Mouse (Mus musculus) lung, postnatal 14 days (tissue): ENCODE measurements around the gene Eepd1.

Source experiments
- DNase-seq: peaks from one replicate; pipeline ENCODE4 v3.0.0; 2021

The Eepd1 gene

DNA sequence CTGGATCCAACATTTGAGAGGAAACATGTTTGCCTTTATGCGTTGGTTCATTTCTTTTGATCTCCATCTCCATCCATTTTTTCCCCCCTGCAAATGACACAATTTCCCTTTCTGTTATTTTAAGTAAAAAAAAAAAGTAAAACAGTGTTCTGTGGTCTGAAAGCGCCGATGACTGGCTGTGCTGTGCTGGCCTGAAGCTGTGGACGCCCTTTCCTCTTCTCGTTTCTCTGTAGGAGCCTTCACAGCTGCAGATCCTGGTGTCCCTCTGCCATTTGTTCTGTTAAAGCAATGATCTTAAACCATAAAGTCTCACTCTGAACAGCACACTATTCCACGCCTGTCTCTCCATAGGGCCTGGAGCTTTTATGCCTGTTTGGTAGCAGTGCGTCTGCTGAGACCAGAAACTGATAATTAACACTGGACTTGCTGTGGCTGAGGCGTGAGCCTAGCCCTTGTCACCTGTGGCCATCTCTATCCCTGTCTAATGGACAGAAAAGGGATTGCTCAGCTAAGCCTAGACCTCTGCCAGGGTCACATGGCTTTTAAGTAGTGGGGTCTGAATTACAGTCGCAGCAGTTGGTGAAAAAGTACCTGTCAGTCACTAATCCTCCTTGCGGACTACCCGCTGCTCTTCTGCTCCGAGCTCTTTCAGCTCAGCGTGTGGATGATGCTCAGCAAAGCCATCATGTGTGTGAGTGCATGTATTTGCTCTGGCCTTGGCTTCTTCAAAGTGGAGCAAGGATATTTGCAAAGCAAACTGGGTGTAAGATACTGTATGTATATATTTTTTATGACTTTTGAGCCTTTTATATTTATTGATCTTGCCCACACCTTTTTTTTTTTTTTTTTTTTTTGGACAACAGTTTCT lies 9.2 kb downstream of the Eepd1 start:
- DNase-seq, result no peak

DNA sequence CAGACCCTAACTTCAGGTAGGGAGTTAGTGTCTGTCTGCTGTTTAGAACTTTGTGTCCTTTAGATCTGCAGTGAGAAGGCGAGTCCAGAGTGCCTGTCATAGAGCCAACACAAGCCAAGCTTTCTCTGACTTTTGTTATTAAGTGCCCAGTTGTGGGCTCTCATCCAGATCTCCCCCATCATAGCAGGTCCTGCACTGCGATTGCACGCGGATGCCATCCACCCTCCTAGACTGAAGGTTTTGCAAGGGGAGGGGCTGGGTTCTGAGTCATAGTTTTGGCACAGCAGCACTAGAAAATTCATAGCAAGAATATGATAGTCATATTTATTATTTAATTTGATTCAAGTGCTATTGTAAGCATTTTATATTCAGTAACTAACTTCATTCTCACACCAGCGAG lies 12.6 kb downstream of the Eepd1 start:
- DNase-seq, result no peak

DNA sequence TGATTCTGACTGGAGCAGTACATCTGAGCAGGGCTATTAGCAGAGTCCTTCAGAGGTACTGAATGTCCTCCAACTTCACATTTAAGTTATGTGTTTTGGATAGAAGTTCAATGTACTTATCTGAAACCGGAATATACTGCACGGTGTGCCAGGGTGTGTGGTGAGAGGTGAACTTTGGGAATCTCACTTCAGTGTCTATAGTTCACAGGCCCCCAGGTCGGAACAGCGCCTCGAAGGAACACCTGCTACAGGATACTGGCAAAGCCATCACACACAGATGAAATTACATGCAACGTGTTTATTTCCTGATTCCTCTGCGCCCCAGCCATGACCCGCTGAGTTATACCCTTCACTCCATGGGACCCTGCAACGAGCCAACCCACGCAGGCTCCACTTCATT lies 14.3 kb downstream of the Eepd1 start:
- no peak for DNase-seq

DNA sequence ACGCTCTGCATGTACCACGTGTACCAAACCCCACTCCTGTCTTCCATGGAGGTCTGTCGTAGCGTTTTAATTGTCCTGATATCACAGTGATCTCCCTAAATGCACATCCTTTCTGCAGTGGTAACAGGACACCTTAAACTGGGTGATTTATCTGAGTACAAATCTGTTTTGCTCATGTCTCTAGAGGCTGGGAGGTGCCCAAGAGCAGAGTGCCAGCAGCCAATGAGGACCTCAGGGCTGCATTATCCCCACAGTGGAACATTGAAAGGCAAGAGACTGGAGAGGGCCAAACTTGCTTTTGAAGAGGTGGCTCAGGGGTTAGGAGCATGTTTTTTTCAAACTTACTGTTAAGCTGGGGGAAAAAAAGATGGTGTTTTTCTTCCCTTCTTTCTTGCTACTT lies 14.8 kb downstream of the Eepd1 start:
- DNase-seq, result no peak

DNA sequence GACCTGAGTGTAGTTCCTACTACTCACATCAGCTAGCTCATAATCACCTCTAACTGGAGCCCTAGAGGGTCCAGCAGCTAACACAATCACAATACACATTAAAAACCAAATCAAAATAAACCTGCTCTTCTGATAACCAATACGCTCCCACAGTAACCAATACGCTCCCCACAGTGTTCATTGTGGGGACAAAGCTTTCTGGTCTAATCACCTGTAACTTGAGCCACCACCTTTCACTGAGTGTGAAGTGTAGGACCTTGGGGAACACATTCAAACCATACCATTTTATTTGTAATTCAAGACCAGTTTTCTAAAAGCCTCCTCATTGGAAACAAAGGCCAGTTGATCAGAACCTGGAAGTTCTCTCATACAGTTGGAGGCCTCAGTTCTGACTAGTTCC lies 15.4 kb downstream of the Eepd1 start:
- no peak for DNase-seq

DNA sequence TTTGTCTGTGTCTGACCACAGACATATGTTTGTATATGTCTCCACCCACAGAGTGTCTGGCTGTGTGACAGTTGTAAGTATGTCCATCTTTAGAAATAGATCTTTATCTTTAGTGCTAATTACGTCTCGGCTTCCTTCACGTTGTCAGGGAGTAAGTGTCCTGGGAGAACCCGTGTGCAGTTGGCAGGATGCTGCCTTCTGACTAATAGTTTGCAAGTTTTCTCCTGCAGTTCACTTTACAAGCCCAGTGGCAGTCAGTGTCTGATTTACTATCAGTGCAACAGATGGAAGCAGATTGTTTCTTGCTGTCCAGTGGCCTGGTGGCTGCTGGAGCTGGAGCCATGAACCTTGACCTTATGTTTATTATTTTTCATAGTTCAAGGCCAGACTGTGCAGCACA lies 17.4 kb downstream of the Eepd1 start:
- DNase-seq, result no peak

DNA sequence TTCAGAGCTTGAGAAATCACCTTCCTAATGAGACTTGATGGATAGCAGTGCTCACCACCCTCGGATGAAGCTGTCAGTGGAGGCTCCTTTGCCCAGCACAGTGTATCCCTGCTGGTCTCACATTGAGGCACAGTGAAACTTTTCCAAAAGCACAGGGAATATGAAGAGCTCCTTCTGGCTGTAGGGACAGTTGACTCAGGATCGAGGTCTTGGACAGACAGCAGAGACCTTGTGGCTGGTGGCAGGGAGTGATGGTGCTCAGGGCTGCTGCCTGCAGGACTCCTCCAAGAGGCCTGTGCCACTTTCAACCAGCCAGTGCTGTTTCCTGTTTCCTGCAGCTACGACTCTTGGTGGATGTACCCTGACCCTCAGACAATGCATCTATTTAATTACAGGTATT lies 18.0 kb downstream of the Eepd1 start:
- no peak for DNase-seq

DNA sequence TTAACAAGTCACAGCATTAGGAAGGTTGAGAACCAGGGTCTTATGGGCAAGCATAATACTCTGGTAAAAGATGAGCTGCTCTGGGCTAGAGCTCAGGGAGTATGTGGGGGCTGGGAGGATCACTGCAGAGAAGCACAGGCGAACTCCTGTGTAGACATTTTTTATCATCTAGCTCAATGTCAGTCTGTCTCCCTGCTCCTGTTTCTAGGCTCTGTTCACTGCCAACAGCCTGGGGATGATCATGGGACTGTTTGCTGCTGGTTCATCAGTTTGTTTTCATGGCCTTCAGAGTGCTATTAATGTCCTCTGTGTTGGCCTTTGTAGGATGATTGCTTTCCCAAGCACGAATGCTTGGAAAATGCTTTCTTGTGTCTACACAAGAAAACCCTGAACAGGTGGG lies 18.7 kb downstream of the Eepd1 start:
- DNase-seq, result no peak

DNA sequence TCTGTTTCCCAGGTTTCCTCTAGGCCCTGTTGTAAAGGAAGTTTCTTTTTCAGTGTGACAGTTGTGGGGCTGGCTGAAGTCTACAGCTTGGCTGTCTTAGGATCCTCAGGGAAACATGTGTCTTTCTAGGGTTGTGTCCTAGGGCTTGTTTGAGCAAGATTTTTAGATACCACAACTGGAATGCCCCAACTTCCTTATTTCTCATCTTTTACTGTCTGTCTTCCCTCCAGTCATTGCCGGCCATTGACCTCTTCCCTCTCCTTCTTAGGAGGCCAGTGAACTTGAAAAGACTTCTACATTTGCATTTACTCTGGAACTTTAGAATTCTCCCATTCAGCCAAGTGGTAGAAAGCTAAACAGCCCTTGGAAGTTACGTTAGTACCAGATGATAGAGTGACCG lies 27.5 kb downstream of the Eepd1 start:
- DNase-seq, result no peak

DNA sequence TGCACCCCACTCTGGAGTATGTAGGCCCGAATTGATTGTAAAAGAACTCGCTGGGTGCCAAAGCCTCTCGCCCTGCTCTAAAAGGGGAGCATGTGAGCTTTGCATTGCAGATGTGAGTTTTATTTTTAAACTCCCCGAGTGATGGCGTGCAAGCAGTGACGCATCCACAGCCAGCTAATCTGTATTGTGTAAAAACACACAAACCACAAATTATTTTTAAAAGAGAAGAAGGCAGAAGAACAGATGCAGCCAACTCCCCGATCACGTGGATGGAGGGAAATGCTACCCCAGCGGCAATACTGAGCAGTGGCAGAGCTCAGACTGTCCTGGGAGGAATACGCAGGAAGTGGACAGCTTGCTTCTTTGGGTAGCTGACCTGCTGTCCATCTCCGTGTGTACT lies 29.2 kb downstream of the Eepd1 start:
- DNase-seq, result peak; percentile 45

DNA sequence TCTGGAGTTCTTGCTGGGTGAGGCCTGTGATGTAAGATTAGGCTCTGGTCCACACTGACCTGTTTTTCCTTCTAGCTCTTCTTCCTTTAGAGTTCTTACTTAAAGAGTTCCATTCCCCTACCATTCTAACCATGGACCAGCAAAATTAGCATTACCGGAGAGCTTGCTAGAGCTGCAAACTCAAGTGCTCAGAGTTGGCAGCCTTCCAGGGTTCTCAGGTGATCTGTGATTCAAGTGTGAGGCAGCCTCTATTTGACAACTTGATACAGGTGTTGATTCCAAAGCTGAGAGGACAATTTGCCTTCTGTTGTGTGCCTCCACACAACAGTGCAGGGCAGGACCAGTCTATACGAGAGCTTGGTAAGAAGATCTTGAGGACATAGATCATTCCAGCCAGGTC lies 31.7 kb downstream of the Eepd1 start:
- DNase-seq, result peak; percentile 75

DNA sequence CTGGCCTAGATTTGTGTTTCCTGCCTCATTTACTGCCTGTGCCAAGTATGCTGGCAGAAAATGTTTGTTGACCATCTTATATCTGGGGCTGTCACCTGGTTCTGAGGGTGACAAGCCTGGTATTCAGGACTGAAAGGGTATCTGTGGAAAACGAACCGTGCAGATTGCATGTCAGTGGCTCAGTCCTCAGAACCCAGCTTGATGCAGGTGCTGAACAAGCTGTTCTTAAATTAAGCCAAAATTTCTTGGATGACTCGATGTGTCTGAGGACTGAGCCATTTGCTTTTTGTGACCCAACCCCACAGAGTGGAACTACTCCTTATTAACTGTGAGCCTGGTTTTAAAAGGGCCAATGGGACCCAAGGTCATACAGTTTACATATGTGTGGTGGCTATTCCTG lies 32.2 kb downstream of the Eepd1 start:
- no peak for DNase-seq

DNA sequence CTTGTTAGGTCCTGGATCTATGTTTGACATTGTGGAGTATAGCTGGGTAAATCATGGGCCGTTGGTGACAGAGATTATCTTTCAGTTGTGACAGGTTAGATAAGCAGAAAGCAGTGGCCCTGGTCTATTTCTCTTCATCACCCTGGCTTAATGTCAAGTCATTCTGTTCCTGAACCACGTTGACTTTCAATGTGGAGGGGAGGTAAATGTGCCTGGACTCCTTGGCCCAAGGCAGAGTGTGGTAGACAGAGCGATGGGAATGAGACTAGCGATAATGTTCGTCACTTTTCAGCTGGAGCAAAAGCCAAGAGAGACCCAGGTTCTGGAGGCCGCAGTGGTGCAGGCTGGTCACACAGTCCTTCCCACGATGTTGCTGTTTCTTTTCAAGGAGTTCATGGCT lies 35.3 kb downstream of the Eepd1 start:
- no peak for DNase-seq

DNA sequence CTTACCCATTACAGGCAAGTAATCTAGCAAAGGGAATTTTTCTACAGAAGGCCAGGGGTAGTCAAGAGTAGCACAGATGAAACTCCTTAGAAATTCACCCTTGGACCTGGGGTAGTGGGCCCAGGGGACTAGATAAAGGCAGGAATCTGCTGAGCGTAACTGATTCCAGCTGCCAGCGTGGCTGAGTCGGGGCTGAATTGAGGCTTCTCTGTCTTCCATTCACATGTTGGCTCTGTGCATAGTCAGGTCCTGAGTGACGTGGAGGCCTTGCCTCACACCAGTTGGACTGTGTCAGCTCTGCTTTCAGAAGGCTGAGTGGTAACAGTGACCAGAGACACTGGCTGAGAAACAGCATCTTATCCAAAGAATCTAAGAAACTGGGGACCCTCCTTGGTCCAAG lies 36.6 kb downstream of the Eepd1 start:
- peak; percentile 36 for DNase-seq

DNA sequence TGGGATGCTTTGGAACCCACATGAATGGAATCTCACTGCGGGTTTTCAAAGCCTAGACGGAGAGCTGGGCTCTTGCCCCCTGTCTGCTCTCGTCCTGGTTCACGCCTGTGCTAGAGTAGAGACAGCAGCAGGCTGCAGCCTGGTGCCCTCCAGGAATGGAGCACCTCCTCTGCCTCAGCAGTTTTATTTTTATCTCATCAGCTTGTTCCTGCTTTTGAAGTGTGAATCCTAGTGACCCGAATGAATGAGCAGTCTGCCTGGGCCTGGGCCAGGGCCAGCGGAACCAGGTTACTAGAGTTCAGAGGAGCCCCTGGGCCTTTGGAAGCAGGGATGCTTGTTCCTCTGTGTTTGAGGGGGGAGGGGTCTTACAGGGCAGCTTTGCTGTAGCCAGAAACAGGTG lies 37.8 kb downstream of the Eepd1 start:
- no peak for DNase-seq

DNA sequence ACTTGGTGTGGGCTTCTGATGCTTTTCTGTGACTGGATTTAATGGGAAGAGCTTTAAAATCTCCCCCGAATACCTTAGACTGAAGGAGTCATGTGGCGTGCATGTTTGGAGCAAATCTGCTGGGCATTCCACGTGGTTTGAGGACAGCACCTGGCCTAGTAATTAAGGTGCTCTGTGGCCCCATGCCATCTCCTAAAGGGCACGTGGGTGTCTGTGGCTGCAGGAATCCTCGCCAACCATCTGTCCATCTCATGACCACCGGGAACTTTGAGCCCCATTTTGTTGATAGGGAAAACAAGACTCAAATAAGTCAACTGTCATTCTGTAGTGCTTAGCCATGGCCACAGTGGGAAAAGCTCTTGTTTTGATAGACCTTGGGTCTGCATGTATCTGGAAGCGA lies 39.5 kb downstream of the Eepd1 start:
- no peak for DNase-seq

DNA sequence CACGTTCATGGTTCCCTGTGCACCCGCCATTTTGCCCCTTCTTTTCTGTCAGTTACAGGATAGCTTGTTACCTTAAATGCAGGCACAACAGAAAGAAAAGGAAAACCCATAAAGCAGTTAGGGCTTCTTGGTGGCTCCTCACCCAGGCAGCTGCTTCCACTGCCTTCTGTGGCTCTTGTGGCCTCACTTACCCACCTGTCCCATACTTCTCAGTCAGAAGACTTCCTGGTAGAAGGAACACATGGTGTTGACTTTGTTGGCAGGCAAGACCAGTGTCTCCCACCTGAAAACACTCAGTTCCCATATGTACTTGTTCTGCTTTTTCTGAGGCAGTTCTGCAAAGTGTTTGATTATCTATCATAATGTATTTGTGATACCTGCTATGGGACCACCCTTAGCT lies 40.5 kb downstream of the Eepd1 start:
- DNase-seq, result no peak

DNA sequence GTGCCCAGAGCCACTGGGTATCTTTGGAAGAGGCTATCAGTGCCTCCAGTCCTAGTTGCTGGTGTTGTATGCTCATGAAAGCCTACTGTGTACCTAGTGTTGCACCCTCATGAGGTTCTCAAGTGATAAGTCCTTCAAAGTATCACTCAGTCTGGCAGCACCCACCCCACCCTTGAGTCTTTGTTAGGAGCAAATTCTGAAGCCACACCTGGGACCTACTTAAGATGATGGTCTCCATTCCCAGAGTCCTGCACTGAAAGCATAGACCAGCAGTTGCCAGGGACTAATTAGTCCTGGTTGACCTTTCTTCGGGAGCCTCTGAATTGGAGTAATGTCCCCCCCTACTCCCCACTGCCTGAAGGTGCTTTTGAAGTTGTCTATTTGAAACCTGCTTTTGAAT lies 45.2 kb downstream of the Eepd1 start:
- DNase-seq, result no peak

DNA sequence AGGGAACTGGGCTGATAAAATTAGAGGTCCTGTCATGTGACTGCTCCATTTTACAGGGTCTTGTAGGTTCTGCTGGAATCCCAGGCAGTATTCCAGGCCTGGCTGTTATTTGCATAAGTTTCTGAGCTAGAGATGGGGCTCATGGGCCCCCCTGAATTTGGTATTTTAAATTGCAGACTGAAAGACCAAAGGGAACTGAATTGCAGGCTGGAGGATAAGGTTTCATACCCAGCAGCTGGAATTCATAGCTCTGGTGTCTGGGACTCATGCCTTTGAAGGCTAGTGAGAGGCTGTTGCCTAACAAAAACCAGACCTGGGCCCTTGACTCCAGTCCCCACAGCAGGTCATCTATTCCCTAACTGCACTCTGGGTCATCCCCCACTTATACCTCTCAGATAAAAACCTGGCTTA lies 45.6 kb downstream of the Eepd1 start:
- DNase-seq, result no peak

DNA sequence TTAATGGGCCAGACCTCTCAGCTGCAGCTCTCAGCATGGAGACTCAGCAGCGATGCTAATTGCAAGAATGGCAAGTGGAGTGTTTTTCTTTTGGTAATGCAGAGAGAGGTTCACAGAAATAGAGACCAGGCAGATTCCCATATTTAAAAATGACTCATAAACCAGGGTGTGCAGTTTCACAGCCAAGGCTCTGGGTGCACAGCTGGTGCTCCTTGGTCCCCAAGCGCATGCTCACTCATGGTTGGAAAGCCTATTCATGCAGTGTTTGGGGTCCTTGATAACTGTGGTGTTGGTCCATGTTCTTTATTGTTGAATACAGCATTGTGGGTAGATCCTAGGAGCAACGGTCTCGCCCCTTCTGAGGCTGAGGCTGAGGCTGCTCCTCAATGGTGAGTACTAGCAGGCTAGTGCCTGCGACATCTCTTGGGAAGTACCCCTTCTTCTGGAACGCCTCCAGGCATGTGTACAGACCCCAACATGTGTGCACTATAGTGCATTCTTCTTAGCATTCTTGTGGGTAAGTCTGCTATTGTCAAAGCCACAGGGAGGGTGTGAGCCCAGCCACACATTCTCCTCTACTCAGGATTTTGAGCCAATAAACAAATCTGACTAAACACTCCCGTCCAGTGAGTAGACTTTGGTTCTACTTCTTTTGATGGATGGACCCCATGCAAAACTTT lies 46.2 kb downstream of the Eepd1 start:
- DNase-seq, result no peak

DNA sequence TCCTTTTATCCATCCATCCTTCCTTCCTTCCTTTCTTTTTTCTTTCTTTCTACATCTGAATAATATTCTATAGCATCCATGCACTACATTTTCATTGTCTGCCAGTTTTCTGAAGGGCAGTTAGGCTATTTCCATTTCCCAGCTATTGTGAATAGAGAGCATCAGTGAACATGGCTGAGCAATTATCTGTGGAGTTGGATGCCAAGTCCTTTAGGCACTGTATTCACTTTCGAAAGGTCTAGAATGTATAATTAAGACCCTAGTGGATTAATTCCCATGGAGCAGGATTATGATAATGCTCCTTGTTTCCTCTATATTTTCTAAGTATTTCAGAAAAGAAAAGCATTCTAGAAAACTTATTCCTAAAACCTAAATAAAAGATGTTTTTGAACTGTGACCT lies 50.3 kb downstream of the Eepd1 start:
- DNase-seq, result no peak

DNA sequence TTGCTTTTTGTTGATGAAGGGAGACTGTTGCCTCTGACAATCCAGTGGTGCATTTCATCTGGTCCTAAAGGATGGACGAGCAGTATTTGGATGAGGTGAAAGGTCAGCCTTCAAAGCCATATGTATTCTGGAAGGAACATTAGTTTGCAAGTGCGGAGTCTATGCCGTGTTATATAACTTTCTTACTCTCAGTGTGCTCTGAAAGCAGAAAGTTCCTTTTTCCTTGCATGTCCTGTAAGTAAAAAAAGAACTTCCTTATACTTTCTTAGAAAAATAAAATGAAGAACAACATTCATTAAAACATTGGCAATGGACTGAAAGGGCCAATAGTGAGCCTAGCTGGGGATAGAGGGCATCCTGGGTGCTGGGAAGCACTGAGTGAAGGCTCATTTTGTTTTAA lies 50.8 kb downstream of the Eepd1 start:
- no peak for DNase-seq

DNA sequence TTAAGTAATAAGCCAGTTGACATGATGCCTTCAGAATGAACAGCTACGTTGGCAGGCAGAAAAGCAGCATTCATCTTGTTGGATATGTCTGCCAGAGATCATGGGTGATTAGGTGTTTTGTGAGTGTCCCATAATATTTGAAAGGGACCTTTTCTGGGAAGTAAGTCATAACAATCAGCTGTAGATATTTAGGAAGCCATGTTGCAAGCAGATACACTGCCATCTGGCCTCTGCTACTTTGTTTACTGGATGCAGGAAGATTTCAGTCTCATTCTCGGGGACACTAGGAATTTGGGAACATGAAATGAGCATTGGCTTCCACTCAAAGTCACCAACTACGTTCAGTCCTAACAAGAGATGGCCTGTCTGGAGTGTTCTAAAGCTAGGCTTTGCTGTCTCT lies 54.1 kb downstream of the Eepd1 start:
- DNase-seq, result no peak

DNA sequence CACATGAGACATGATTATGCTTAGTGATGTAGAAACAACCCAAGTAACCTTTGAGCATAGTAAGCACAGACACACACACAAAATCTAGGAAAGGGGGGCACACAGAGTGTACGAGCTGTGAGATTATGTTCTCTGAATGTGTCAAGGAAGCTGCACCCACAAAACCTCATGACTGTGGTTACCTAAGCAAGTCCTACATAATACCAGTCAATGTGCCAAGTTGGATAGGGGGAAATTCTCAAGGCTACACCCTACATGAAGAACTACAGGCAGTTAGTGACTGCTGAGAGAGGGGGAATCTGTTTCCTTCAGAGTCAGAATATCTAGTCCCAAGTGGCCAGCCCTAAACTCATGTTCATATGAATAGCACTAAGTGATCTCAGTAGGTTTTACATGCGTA lies 58.1 kb downstream of the Eepd1 start:
- DNase-seq, result no peak

DNA sequence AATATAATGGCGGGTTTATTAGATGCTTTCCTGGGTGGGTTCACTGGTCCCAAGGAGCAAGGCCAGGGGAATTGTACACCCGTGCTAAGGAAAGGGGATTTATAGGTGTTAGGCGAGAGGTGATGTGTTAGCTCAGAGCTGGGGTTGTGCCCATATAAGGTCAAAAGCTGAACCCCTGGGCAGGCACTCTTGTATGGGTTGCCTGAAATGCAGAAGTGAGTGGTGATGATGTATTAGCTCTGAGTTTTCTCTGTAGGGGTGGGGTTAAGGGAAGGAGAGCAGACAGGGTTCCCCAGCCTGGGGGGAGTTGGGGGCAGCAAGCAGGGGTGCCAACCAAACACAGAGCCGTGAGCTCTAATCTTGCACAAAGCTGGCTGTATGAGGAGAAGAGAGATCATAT lies 60.0 kb downstream of the Eepd1 start:
- DNase-seq, result no peak
